Mouse (Mus musculus) MEL-GATA-1-ER (cell line): ENCODE data around the gene Il12rb1.
"Not testable (repeated sequence)": the region's sequence is repeated elsewhere in the genome, so short reads cannot be mapped to it uniquely, and the experiment has no call there.

ENCODE experiments used
- DNase-seq: peaks from one replicate; pipeline ENCODE4 v3.0.0-alpha.2; 2012; ENCODE audit warnings: low read depth; ENCODE audit errors: extremely low read depth

Gene Il12rb1

GRCm38 (mm10) chr8:70800648-70801047 lies 7.6 kb upstream of the Il12rb1 start:
- no peak for DNase-seq

GRCm38 (mm10) chr8:70801156-70801555 lies 7.1 kb upstream of the Il12rb1 start:
- no peak for DNase-seq

GRCm38 (mm10) chr8:70801830-70802229 lies 6.4 kb upstream of the Il12rb1 start:
- no peak for DNase-seq

GRCm38 (mm10) chr8:70802786-70803510 lies 5.3 kb upstream of the Il12rb1 start:
- DNase-seq: no peak

GRCm38 (mm10) chr8:70803761-70804480 lies 4.3 kb upstream of the Il12rb1 start:
- DNase-seq: no peak

- DNase-seq: peak; percentile 55
Observed at GRCm38 (mm10) chr8:70804481-70805206, 3.6 kb upstream of the Il12rb1 start, which contains the start of gene Mast3. Gene Mast3, minus strand, starts transcription at chr8:70805054.

- DNase-seq: no peak
Observed at GRCm38 (mm10) chr8:70806541-70806940, 1.7 kb upstream of the Il12rb1 start.

GRCm38 (mm10) chr8:70807304-70807703 lies 945 bp upstream of the Il12rb1 start:
- DNase-seq: no peak

GRCm38 (mm10) chr8:70808955-70809701 lies 879 bp downstream of the Il12rb1 start:
- DNase-seq: no peak

- no peak for DNase-seq
Observed at GRCm38 (mm10) chr8:70810962-70811680, 2.9 kb downstream of the Il12rb1 start.

GRCm38 (mm10) chr8:70812055-70812454 lies 3.8 kb downstream of the Il12rb1 start:
- no peak for DNase-seq

GRCm38 (mm10) chr8:70812885-70813284 lies 4.6 kb downstream of the Il12rb1 start:
- no peak for DNase-seq

- DNase-seq: no peak
Observed at GRCm38 (mm10) chr8:70816679-70817078, 8.4 kb downstream of the Il12rb1 start.

GRCm38 (mm10) chr8:70820101-70820935 lies 12.1 kb downstream of the Il12rb1 start:
- no peak for DNase-seq

GRCm38 (mm10) chr8:70821399-70821962 lies 13.2 kb downstream of the Il12rb1 start:
- no peak for DNase-seq

- no peak for DNase-seq
Observed at GRCm38 (mm10) chr8:70821992-70822391, 13.7 kb downstream of the Il12rb1 start.

GRCm38 (mm10) chr8:70822594-70822993 lies 14.3 kb downstream of the Il12rb1 start:
- not testable (repeated sequence) for DNase-seq

GRCm38 (mm10) chr8:70823802-70824201 lies 15.6 kb downstream of the Il12rb1 start:
- no peak for DNase-seq

- no peak for DNase-seq
Observed at GRCm38 (mm10) chr8:70825816-70826215, 17.6 kb downstream of the Il12rb1 start.
